Mouse (Mus musculus): ENCODE data around the gene Gm4969. TPM values are rescaled to one million over a fixed set of nuclear protein-coding genes. Genes with fewer than 3 reads are reported as not detected.

Gene Gm4969
- 5.2 and 5.8 TPM in 2 replicates for polyA plus RNA-seq (2014; fragmentation: Nextera tagmentation; extraction: Ambion mirVana)

DNA sequence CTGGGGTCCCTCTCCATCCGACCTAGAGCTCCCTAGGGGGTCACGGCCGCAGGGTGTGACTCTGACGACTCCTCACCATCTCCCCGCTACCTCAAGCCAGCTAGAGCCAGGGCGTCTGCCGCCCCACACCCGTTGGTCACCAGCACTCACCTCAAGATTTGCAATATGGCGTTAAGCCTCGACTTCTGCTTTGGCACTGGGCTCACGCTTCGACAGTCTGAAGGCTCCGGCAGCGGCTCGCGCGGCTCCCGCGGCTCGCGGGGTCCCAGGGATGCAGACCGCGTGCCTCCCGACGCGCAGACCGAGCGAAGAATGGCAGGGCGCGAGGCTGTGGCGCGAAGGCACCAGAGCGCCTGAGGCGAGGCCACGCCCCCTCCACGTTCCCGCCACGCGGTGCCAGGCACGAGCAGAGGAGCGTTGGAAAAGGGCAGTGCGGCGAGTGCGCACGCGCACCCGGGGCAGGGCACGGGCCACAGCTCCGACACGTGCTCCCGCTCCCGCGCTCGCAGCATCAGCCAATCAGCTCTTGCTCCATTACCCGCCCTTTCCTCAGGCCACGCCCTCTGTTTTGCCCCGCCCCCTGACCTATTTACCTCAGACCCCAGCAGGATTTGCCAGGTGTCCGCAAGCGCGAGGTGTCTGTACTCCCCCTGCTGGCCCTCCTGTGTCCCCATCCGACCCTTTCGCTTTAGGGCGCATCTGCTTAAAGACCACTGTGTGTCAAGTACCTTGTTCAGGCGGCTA is at the start of gene Gm4969:
Gm4969 (minus strand) TSS at position 341 of the 744 bp plus-strand sequence.
- H3K36me3 ChIP-seq (ENCODE audit: control insufficient read depth, insufficient read depth, low read length) = no peaks in the 10 kb centered on the region
- WGBS = 23% methylated on average over 61 of the region's 64 CpGs
- DNase-seq (peak; percentile 84), ATAC-seq (ENCODE audit: low FRiP score, low TSS enrichment) (peak; percentile 48)
- H3K4me2 ChIP-seq (ENCODE audit: low read length) = peak within 1 kb of the TSS; percentile 49
- H3K9ac ChIP-seq (replicated peaks; ENCODE audit: low read length) = no peak within 1 kb of the TSS
- H3K27ac ChIP-seq (replicated peaks; ENCODE audit: low read depth, low read length) = no peak within 1 kb of the TSS
- H3K4me1 ChIP-seq (ENCODE audit: control insufficient read depth, insufficient read depth, low read length) = peaks cover 6% of the 10 kb centered on the region
- no peaks in the 10 kb centered on the region for H3K9me3 ChIP-seq (ENCODE audit: control insufficient read depth, low read length)
- H3K4me3 ChIP-seq (replicated peaks; ENCODE audit: low read depth, low read length) = peak within 1 kb of the TSS; percentile 30
- no peaks in the 10 kb centered on the region for H3K27me3 ChIP-seq (ENCODE audit: control insufficient read depth, insufficient read depth, low read length)

DNA sequence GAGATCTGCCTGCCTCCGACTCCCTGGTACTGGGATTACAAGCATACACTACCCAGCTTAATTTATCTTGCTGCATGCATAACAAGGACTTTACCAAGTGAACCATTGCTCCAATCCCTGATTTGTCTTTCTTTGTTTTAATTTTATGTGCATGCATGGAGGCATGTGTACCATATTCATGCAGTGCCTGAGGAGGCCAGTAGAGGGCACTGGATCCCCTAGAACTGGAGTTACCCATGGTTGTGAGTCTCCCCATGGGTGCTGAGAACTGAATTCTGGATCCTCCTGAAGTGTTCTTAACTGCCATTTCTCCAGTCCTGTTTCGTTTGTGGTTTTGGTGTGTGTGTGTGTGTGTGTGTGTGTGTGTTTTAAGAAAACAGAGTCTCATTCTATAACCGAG is 48.8 kb upstream of the Gm4969 start:
- Histone ChIP-seq H3K27ac (replicated peaks; ENCODE audit: low read depth, low read length) (no peak overlapping the region), H3K9me3 (ENCODE audit: control insufficient read depth, low read length) (no peaks in the 10 kb centered on the region), H3K9ac (replicated peaks; ENCODE audit: low read length) (no peak overlapping the region), H3K27me3 (ENCODE audit: control insufficient read depth, insufficient read depth, low read length) (peaks cover 5% of the 10 kb centered on the region; the same call in 1 of the 2 replicates), H3K4me3 (replicated peaks; ENCODE audit: low read depth, low read length) (no peak overlapping the region), H3K36me3 (ENCODE audit: control insufficient read depth, insufficient read depth, low read length) (no peaks in the 10 kb centered on the region), H3K4me2 (ENCODE audit: low read length) (no peak overlapping the region), H3K4me1 (ENCODE audit: control insufficient read depth, insufficient read depth, low read length) (peaks cover 17% of the 10 kb centered on the region)
- DNase-seq = no peak
- WGBS = 89% methylated on average over 3 of the region's 3 CpGs
- ATAC-seq (ENCODE audit: low FRiP score, low TSS enrichment) = no peak

DNA sequence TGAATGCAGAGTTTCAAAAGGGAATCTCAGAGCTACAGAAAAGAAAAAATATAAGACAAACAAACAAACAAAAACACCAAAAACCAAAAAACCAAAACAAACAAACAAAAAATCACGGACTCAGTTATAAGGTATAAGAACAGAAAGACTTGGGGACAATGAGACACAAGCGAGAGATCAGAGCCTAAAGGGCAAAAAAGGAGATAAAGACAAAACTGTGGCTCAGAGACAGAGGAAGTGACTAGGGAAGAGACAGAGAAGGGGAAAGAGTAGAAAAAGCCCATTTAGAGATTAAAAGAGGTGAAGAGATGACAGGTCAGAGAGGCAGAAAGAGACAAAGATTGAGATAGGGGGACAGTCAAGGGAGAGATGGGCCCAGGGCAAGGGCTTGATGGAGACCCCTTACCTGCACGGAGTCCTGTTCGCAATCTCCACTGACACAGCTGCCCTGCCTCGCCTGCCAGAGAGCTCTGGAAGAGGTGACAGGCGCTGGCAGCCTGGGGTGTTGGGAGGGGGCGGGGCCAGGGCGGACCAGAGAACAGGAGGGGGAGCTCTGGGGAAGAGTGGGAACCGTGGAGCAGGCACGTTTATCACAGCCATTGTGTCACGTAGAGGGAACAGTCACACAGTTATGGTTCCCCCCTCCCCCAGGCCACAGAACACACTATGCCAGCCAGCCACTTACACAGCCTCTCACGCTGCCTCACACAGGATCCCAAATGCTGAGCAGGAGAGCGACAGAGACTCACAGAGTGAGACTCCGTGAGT is 47.7 kb upstream of the Gm4969 start, which contains the start of gene Gipr:
Gipr (minus strand) TSS at position 472 of the 768 bp plus-strand sequence.
- Histone ChIP-seq H3K4me1 (ENCODE audit: control insufficient read depth, insufficient read depth, low read length) (peaks cover 13% of the 10 kb centered on the region), H3K4me2 (ENCODE audit: low read length) (peak within 1 kb of the TSS; percentile 29), H3K27ac (replicated peaks; ENCODE audit: low read depth, low read length) (no peak within 1 kb of the TSS), H3K4me3 (replicated peaks; ENCODE audit: low read depth, low read length) (0 out of 2 replicates have a peak within 1 kb of the TSS, but pooled peaks have one; percentile 1), H3K9ac (replicated peaks; ENCODE audit: low read length) (peak within 1 kb of the TSS; percentile 36; the same call in 1 of the 2 replicates), H3K9me3 (ENCODE audit: control insufficient read depth, low read length) (no peaks in the 10 kb centered on the region), H3K27me3 (ENCODE audit: control insufficient read depth, insufficient read depth, low read length) (peaks cover 5% of the 10 kb centered on the region; the same call in 1 of the 2 replicates), H3K36me3 (ENCODE audit: control insufficient read depth, insufficient read depth, low read length) (no peaks in the 10 kb centered on the region)
- DNase-seq (peak; percentile 64), ATAC-seq (ENCODE audit: low FRiP score, low TSS enrichment) (0 out of 2 replicates have a peak, but pooled peaks have one; percentile 29)
- WGBS = 13% methylated on average over 14 of the region's 14 CpGs

DNA sequence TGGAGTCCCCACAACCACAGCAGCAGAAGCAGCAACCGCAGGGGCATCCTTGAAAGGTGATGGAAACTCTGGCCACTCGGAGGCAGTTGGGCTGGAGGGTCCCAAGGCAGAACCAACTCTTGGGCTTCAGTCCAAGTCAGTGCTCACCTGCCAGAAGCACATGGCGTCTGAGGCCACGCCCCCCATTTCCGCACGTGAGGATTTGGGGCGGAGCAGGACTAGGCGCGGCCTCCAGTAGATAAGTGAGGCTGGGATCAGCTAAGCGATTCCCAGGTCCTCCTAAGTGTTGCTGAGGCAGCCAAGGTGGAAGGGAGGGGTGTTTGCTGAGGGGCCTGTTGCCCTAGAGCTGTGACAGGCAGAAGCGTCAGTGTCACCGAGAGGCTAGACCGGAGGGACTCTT is 46.8 kb upstream of the Gm4969 start:
- Histone ChIP-seq H3K36me3 (ENCODE audit: control insufficient read depth, insufficient read depth, low read length) (no peaks in the 10 kb centered on the region), H3K4me2 (ENCODE audit: low read length) (peak overlapping the region; percentile 29), H3K4me3 (replicated peaks; ENCODE audit: low read depth, low read length) (no peak overlapping the region), H3K27ac (replicated peaks; ENCODE audit: low read depth, low read length) (no peak overlapping the region), H3K9ac (replicated peaks; ENCODE audit: low read length) (no peak overlapping the region), H3K27me3 (ENCODE audit: control insufficient read depth, insufficient read depth, low read length) (peaks cover 8% of the 10 kb centered on the region), H3K9me3 (ENCODE audit: control insufficient read depth, low read length) (no peaks in the 10 kb centered on the region), H3K4me1 (ENCODE audit: control insufficient read depth, insufficient read depth, low read length) (peaks cover 18% of the 10 kb centered on the region)
- ATAC-seq (ENCODE audit: low FRiP score, low TSS enrichment) = no peak
- WGBS = 7% methylated on average over 13 of the region's 13 CpGs
- DNase-seq = no peak

DNA sequence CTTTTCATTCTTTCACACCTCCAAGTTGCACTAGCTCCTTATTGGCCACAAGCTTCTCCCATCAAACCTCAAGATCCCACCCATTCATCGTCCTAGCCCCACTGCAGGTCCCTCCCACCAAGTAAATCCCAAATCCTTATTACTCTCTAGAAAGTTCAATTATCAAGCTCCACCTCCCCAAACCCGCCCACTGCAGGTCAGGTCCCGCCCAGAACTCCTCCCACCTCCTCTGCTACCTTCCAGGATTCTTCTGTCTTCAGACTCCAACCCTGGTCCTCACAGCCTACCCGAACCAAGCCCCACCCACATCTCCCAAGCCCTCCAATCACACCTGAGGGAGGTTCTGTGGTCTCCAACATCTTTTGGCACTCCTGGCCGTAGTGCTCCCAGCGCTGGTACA is 46.0 kb upstream of the Gm4969 start:
- Histone ChIP-seq H3K4me2 (ENCODE audit: low read length) (peak overlapping the region; percentile 29; the same call in 1 of the 2 replicates), H3K4me3 (replicated peaks; ENCODE audit: low read depth, low read length) (no peak overlapping the region), H3K27ac (replicated peaks; ENCODE audit: low read depth, low read length) (no peak overlapping the region), H3K9ac (replicated peaks; ENCODE audit: low read length) (no peak overlapping the region), H3K9me3 (ENCODE audit: control insufficient read depth, low read length) (no peaks in the 10 kb centered on the region), H3K27me3 (ENCODE audit: control insufficient read depth, insufficient read depth, low read length) (peaks cover 15% of the 10 kb centered on the region), H3K4me1 (ENCODE audit: control insufficient read depth, insufficient read depth, low read length) (peaks cover 18% of the 10 kb centered on the region), H3K36me3 (ENCODE audit: control insufficient read depth, insufficient read depth, low read length) (no peaks in the 10 kb centered on the region)
- ATAC-seq (ENCODE audit: low FRiP score, low TSS enrichment) (no peak), DNase-seq (no peak)
- 2% methylated on average over 6 of the region's 6 CpGs for WGBS

DNA sequence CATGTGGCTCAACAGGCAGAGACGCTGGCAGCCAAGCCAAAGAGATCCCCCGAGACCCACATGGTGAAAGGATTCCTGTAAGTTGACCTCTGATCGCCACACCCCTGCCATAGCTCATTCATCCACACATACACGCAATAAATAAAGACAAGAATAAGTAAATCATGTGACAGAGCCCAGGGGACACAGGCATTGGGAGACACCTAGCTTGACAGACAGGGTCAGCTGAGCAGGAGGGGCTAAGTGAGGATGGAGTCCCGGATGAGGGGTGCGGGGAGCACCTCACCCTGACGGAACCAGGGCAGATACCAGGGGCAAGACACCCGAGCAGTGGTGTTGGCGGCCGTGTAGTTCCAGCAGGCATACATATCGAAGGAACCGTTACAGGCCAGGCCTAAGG is 45.6 kb upstream of the Gm4969 start:
- DNase-seq (no peak), ATAC-seq (ENCODE audit: low FRiP score, low TSS enrichment) (no peak)
- no peak overlapping the region for H3K9ac ChIP-seq (replicated peaks; ENCODE audit: low read length)
- WGBS = 32% methylated on average over 12 of the region's 12 CpGs
- no peaks in the 10 kb centered on the region for H3K9me3 ChIP-seq (ENCODE audit: control insufficient read depth, low read length)
- H3K4me3 ChIP-seq (replicated peaks; ENCODE audit: low read depth, low read length) = no peak overlapping the region
- no peak overlapping the region for H3K27ac ChIP-seq (replicated peaks; ENCODE audit: low read depth, low read length)
- H3K36me3 ChIP-seq (ENCODE audit: control insufficient read depth, insufficient read depth, low read length) = no peaks in the 10 kb centered on the region
- peaks cover 16% of the 10 kb centered on the region for H3K27me3 ChIP-seq (ENCODE audit: control insufficient read depth, insufficient read depth, low read length)
- H3K4me2 ChIP-seq (ENCODE audit: low read length) = no peak overlapping the region
- peaks cover 18% of the 10 kb centered on the region for H3K4me1 ChIP-seq (ENCODE audit: control insufficient read depth, insufficient read depth, low read length)

DNA sequence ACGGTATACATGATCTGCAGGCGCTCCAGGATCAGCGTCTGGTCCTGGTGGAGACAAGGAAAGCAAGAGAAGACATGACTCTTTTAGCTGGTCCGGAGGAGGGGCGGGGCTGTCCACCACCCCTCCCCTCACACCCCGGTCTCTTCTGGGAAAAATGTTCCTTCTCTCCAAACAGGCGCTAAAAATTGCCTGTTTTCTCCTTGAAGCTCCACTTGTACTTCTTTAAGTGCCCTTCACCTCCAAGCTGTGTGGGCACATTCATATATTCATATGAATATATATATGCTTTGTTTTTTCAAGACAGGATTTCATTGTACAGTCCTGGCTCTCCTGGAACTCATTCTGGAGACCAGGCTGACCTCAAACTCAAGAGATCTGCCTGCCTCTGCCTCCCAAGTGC is 44.8 kb upstream of the Gm4969 start:
- ATAC-seq (ENCODE audit: low FRiP score, low TSS enrichment) (no peak), DNase-seq (no peak)
- Histone ChIP-seq H3K36me3 (ENCODE audit: control insufficient read depth, insufficient read depth, low read length) (no peaks in the 10 kb centered on the region), H3K4me3 (replicated peaks; ENCODE audit: low read depth, low read length) (no peak overlapping the region), H3K27ac (replicated peaks; ENCODE audit: low read depth, low read length) (no peak overlapping the region), H3K4me2 (ENCODE audit: low read length) (no peak overlapping the region), H3K27me3 (ENCODE audit: control insufficient read depth, insufficient read depth, low read length) (peaks cover 16% of the 10 kb centered on the region), H3K4me1 (ENCODE audit: control insufficient read depth, insufficient read depth, low read length) (peaks cover 19% of the 10 kb centered on the region), H3K9me3 (ENCODE audit: control insufficient read depth, low read length) (no peaks in the 10 kb centered on the region), H3K9ac (replicated peaks; ENCODE audit: low read length) (no peak overlapping the region)
- 84% methylated on average over 7 of the region's 7 CpGs for WGBS

DNA sequence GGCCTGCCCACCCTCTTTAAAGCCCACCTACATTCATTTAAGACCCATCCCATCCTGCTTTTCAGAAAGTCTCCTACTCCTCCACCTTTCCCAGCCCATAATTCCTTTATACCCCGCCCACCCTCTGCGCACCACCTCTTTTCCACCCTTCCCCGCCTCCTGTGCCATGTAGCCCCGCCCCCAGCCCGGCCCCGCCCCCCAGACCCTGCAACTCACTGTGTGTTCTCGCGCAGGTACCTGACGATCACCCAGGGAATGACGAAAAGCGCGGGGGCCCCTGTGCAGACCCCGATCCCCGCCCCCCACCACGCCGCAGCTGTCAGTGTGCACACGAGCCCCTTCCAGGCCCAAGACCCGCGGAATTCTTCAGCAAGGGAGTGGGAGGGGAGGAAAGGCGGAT is 41.9 kb upstream of the Gm4969 start:
- peaks cover 16% of the 10 kb centered on the region for H3K27me3 ChIP-seq (ENCODE audit: control insufficient read depth, insufficient read depth, low read length)
- no peak overlapping the region for H3K27ac ChIP-seq (replicated peaks; ENCODE audit: low read depth, low read length)
- WGBS = 1% methylated on average over 20 of the region's 20 CpGs
- ATAC-seq (ENCODE audit: low FRiP score, low TSS enrichment) = peak; percentile 25; the same call in 1 of the 2 replicates
- H3K9ac ChIP-seq (replicated peaks; ENCODE audit: low read length) = peak overlapping the region; percentile 48
- peak overlapping the region; percentile 63 for H3K4me2 ChIP-seq (ENCODE audit: low read length)
- peaks cover 2% of the 10 kb centered on the region; the same call in 1 of the 2 replicates for H3K36me3 ChIP-seq (ENCODE audit: control insufficient read depth, insufficient read depth, low read length)
- peak; percentile 48 for DNase-seq
- peaks cover 18% of the 10 kb centered on the region for H3K4me1 ChIP-seq (ENCODE audit: control insufficient read depth, insufficient read depth, low read length)
- H3K9me3 ChIP-seq (ENCODE audit: control insufficient read depth, low read length) = no peaks in the 10 kb centered on the region
- H3K4me3 ChIP-seq (replicated peaks; ENCODE audit: low read depth, low read length) = peak overlapping the region; percentile 27
